Mouse (Mus musculus) ZHBTc4 (cell line): ENCODE data around the gene Tra2b.
"Not testable (repeated sequence)": the region's sequence is repeated elsewhere in the genome, so short reads cannot be mapped to it uniquely, and the experiment has no call there.

Experiments
- DNase-seq: peaks from one replicate; pipeline ENCODE4 v3.0.0-alpha.2; 2011; ENCODE audit warnings: low read depth, low spot score

Tra2b gene

GRCm38 (mm10) chr16:22265849-22266376 lies at the start of gene Tra2b:
Gene Tra2b (minus strand): TSS chr16:22266005.
- peak; percentile 99 for DNase-seq

- peak; percentile 71 for DNase-seq
These were observed 44.8 kb upstream of the Tra2b start for GRCm38 (mm10) chr16:22310649-22311048.

DNA sequence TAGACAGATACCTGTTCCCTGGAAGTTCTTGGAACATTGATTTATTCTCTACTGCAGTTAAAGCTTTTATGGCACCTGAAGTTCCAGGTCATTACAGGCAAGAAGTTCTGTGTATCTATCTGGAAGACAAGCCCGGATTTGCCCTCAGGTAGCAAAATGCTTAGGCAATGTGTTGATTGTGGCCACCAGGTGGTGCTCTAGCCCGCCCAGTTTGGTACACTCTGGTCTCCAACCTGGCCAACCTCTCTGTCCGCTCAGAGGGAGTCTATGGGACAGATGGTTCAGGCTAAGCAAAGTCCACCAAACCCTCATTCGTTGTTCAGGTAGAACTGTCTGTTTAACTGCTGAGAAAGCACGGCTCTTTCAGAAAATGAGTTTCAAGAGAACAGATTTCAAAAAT lies 36.8 kb upstream of the Tra2b start:
- peak; percentile 89 for DNase-seq

DNA sequence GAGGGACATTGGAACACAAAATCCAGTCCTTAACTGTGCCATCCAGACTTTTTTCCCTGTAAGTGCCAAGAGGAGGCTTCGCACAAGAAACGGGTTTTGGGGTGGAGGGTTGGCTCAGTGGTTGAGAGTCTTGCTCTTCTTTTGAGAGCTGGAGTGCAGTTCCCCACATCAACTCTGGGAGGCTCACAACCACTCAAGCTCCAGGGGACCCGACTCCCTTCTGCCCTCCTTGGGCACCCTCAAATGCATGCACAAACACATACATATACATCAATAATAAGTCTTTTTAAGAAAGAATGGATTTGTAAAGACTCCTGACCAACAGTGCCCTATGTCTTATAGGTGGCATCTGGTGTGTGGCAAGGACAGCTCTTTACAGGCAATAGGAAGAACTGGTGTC lies 35.6 kb upstream of the Tra2b start:
- DNase-seq = no peak

- DNase-seq = no peak
These were observed 31.1 kb upstream of the Tra2b start for GRCm38 (mm10) chr16:22296901-22297300.

GRCm38 (mm10) chr16:22294812-22295211 lies 29.0 kb upstream of the Tra2b start:
- not testable (repeated sequence) for DNase-seq

DNA sequence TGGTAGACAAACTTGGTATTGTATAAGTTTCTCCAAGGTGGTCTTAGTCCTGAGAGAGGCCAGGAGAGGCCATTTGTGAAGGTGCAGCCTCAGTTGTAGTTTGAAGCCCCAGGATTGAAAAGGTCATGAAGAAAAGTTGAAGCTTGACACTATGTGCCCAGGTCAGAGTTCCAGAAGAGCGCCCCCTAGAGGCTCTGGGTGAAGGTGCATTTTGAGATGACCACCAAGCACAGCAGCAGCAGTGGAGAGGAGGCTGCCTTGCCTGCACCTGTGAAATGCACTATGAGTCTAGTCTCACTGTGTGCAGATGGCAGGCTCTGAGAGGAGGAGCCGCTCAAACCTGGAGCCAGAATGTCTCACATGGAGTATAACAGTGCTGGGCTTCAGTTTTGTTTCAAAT lies 27.8 kb upstream of the Tra2b start:
- peak; percentile 73 for DNase-seq

GRCm38 (mm10) chr16:22292394-22292793 lies 26.6 kb upstream of the Tra2b start:
- no peak for DNase-seq

DNA sequence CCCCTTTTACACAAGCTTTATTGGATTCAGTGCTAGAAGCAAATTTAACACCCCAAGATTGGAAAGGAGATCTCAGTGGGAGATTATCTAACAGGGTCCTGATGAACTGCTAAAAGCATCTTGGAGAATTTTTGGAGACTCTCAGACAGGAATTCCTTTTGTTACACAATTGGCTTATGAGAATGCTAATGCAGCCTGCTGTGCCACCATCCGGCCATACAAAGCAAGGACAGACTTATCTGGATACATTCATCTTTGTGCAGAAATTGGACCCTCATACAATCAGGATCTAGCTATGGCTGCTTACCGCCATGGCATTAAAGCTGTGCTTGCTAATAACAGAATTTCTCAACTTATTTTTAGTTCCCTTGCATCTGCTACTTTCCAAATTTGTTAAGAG lies 23.8 kb upstream of the Tra2b start:
- no peak for DNase-seq

DNA sequence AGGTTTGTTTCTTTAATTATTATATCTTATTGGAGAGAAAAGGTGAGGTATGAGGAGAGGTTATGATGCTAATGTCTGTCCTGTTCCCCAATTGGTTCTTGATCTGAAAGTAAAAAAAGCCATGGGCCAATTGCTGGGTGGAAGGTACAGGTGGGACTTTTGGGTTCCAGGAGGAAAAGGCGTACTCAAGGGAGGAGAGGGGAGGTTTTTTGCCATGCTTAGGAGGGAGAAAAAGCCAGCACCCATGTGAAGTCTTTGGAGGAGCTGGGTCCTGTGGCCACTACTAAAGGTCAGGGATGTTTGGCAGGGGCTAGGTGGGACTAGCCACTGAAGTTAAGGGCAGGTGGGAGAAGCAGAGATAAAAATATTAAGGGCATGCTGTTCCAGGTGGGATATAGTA lies 21.2 kb upstream of the Tra2b start:
- DNase-seq = no peak

- DNase-seq = no peak
These were observed 10.7 kb upstream of the Tra2b start for GRCm38 (mm10) chr16:22276536-22276935.

DNA sequence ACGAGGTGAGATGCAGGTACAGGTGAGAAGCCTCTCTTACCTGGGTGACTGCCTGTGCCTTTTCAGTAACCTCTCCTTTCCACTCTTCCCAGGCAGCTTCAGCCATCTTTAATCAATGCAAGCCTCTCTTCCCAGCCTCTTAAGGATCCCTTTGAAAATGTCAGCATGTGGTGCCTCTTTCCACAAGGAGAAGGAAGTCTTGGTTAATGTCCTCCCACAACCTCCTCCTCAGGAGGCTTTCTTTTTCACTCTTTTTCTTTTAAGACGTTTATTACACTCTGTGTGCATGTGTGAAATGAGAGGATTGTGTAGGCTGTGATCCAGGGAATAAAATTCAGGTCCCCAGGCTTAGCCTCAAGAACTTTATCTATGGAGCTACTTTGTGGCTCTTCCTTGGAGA lies 9.3 kb upstream of the Tra2b start:
- DNase-seq = no peak

GRCm38 (mm10) chr16:22270491-22270890 lies 4.7 kb upstream of the Tra2b start:
- peak; percentile 56 for DNase-seq

DNA sequence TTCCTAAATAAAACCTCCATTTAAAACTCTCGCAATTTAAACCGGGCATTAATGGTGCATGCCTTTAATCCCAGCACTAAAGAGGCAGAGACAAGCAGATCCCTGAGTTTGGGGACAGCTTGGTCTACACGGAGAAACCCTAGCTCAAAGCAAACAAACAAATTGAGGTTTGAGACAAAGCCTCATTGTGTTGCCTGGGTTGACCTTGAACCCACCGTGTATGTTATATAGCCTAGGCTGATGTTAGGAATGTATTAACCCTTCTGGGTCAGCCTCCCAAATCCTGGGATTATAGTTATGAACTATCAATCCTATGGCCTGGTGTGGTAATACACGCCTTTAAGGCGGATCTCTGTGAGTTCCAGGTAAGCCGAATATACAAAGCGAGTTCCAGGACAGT lies 579 bp upstream of the Tra2b start:
- DNase-seq = peak; percentile 59

- DNase-seq = peak; percentile 88
These were observed 600 bp downstream of the Tra2b start for GRCm38 (mm10) chr16:22264962-22265848.

GRCm38 (mm10) chr16:22264232-22264961 lies 1.4 kb downstream of the Tra2b start:
- peak; percentile 54 for DNase-seq

DNA sequence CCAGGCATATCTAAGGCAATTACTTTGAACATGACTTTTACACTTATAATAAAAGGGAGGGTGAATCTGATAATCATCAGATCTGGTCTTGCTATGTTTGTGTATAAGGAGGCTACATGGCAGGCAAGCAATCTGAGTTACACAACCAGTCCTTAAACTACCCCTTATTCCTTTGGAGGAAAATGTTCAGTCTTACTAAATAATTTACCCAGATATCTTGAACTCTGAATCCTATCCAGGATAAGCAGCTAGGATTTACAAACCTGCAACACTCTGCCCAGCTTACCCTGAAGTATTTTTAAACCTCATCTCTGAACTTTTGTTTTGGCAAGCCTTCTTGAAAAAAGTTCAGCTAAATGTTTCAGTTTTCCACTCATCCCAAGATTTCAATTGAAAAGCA lies 2.7 kb downstream of the Tra2b start:
- DNase-seq = no peak

DNA sequence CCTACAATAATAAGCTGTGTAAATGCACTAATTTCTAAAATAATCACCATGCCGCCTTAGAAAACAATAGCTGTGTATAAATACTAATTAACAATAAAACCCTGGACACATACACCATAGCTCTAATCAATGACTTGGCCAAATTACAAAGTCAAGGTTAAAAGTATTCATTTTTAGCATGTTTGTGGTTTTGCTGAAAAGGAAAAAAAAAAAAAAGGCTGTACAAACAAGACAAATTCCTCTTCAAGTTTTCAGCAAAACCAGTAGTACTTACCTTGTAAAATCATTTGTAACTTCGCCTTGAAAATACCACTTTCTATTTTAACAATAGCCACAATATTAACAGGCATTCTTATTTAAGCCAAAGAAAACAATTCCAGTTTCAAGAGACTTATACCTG lies 4.2 kb downstream of the Tra2b start:
- no peak for DNase-seq

DNA sequence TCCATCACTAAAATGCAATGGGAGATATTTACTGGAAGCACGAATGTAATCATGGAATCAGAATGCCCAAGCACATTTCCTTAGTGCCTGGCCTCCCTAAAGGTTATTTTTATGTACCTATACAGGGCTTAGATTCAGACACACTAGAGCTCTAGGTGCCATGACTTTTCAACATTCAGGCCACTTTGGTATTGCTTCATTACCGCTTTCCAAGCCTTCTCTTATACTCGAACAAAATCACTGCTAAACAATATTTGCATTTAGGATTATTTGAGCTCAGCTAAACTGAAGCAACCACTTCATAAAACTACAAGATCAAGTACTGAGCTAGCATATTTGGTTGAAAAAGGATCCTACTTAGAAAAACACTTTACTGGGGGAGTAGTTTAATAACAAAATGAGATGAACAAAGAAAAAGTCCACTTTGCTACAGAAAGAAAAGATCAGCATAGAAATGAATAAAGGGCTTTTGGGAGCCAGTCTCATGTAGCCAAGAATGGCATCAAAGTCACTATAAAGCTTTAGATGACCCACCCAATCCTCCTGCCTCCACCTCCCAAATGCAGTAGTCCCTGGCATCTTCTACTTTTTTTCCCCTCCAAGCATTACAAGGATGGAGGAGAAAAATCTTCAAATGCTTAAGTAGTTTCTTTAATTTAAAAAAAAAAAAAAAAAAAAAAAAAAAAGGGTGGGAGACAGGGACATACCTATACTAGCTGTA lies 5.2 kb downstream of the Tra2b start:
- DNase-seq = no peak

DNA sequence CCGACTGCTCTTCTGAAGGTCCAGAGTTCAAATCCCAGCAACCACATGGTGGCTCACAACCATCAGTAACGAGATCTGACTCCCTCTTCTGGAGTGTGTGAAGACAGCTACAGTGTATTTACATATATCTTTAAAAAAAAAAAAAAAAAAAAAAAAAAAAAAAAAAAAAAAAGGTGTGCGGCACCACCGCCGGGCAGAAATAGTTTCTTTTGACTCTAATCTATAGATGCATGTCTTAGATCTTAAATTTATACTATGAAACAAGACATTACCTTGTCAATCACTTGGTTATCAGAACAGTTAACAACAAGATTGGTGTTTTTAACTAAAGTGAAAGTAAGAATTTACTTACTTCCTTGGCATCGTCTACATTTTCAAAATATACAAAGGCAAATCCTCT lies 13.6 kb downstream of the Tra2b start:
- DNase-seq = not testable (repeated sequence)

DNA sequence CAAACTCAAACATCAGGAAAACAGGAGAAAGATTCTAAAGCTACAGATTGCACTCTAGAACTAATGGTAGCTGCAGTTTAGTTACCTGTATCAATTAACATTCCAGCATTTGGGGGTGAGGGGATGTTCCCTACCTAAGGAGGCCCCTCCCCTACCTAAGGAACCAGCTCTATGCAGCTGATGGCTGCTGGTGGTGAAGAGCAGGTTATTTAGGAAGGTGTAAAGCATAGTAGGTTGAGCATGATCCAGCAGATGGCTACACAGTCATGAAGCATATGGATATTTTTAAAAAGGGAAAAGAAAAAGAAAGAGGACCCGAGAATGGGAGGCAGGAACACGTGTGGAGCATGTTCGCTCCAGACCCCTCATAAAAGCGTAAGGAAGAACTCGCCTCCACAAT lies 15.5 kb downstream of the Tra2b start:
- DNase-seq = no peak

DNA sequence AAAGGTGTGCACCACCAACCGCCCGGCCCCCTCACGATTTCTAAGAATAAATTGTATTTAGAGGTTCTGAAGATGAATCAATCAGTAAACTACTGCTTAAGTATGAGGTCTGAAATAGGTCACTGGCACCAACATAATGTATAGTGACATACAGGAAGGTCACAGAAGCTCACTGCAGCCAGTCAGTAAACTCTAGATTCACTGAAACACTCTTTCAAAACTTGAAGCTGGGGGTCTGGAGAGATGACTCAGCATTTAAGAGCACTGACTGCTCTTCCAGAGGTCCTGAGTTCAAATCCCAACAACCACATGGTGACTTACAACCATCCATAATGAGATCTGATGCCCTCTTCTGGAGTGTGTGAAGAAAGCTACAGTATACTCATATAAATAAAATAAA lies 16.1 kb downstream of the Tra2b start:
- no peak for DNase-seq
